Mouse (Mus musculus) CH12.LX (cell line): ENCODE measurements around the gene Gbe1. TPM values are rescaled to one million over a fixed set of nuclear protein-coding genes. Genes with fewer than 3 reads are reported as not detected.

Experiments used
- DNase-seq: peaks from one replicate; pipeline ENCODE4 v3.0.0-alpha.2; 2013; ENCODE audit errors: extremely low read depth
- H3K27ac ChIP-seq: 2 replicates; pipeline ENCODE4 v1.5.1; 2012; ENCODE audit warnings: low read depth, mild to moderate bottlenecking, control low read depth, moderate library complexity; ENCODE audit not compliant: insufficient read depth
- H3K27me3 ChIP-seq: replicated peaks from 2 replicates; pipeline ENCODE3; 2012; ENCODE audit warnings: inconsistent platforms
- H3K36me3 ChIP-seq, 2 experiments: replicated peaks in 1 of 2; 2 replicates each; pipeline versions ENCODE3 to v1.6.1; 2012; ENCODE audit warnings: inconsistent platforms in 1 of 2, low read length in 1 of 2, mild to moderate bottlenecking in 1 of 2, mixed read lengths in 1 of 2, moderate library complexity in 1 of 2; ENCODE audit not compliant: control insufficient read depth in 1 of 2, insufficient read depth in 1 of 2
- H3K4me1 ChIP-seq, 2 experiments: 2 replicates each; pipeline ENCODE4 v1.6.1; 2012; ENCODE audit warnings: inconsistent platforms in 1 of 2, moderate library complexity in 1 of 2; ENCODE audit not compliant: insufficient read depth in 2 of 2, control insufficient read depth in 1 of 2
- H3K4me2 ChIP-seq: 2 replicates; pipeline ENCODE4 v1.6.1; 2012; ENCODE audit warnings: low read depth, mild to moderate bottlenecking, control low read depth; ENCODE audit not compliant: poor library complexity, insufficient read depth, severe bottlenecking
- H3K4me3 ChIP-seq, 3 experiments: fragments of 150-350 bp in 1 of 3; sonication (generic) in 1 of 3; replicated peaks in 1 of 3; 2 replicates each; pipeline versions ENCODE3 to v1.5.1; 2011 to 2012; ENCODE audit warnings: low read depth in 2 of 3, low read length in 2 of 3, mild to moderate bottlenecking in 2 of 3, moderate library complexity in 2 of 3, control low read depth in 1 of 3, improper control_type of control experiment in 1 of 3, inconsistent platforms in 1 of 3, mixed read lengths in 1 of 3; ENCODE audit not compliant: poor library complexity in 1 of 3
- H3K79me2 ChIP-seq: replicated peaks from 2 replicates; pipeline ENCODE4 v1.6.1; 2012; ENCODE audit warnings: mild to moderate bottlenecking, moderate library complexity; ENCODE audit not compliant: control insufficient read depth, poor library complexity, insufficient read depth, severe bottlenecking; ENCODE audit errors: extremely low read depth
- H3K9ac ChIP-seq: 2 replicates; pipeline ENCODE4 v1.6.1; 2012; ENCODE audit warnings: low read depth, mild to moderate bottlenecking, control low read depth, moderate library complexity; ENCODE audit not compliant: insufficient read depth
- H3K9me3 ChIP-seq: replicated peaks from 2 replicates; pipeline ENCODE3; 2012; ENCODE audit warnings: low read length, inconsistent platforms, mixed read lengths
- E2F4 ChIP-seq: IDR thresholded peaks from 2 replicates; pipeline ENCODE4 v1.6.1; 2011; ENCODE audit warnings: low read depth, low read length, improper control_type of control experiment; ENCODE audit not compliant: insufficient replicate concordance
- ELF1 ChIP-seq: IDR thresholded peaks from 2 replicates; pipeline ENCODE4 v1.6.1; 2014; ENCODE audit warnings: low read depth, mild to moderate bottlenecking, inconsistent platforms, low read length, improper control_type of control experiment
- EP300 ChIP-seq: IDR thresholded peaks from 2 replicates; pipeline ENCODE4 v1.6.1; 2011; ENCODE audit warnings: low read length, improper control_type of control experiment
- ETS1 ChIP-seq: conservative IDR thresholded peaks from 2 replicates; pipeline ENCODE4 v1.6.1; 2012; ENCODE audit warnings: low read depth, mild to moderate bottlenecking, inconsistent platforms, low read length, improper control_type of control experiment, moderate library complexity
- GABPA ChIP-seq: IDR thresholded peaks from 2 replicates; pipeline ENCODE4 v1.6.1; 2012; ENCODE audit warnings: low read depth, low read length, improper control_type of control experiment, inconsistent platforms; ENCODE audit not compliant: insufficient replicate concordance
- JUN ChIP-seq: IDR thresholded peaks from 2 replicates; pipeline ENCODE4 v1.6.1; 2011; ENCODE audit warnings: low read depth, mild to moderate bottlenecking, low read length, improper control_type of control experiment, moderate library complexity; ENCODE audit not compliant: insufficient read depth
- MAX ChIP-seq: IDR thresholded peaks from 2 replicates; pipeline ENCODE4 v1.6.1; 2011; ENCODE audit warnings: low read length, improper control_type of control experiment
- MEF2A ChIP-seq: IDR thresholded peaks from 2 replicates; pipeline ENCODE4 v1.6.1; 2014; ENCODE audit warnings: low read depth, mild to moderate bottlenecking, inconsistent platforms, low read length, improper control_type of control experiment, borderline replicate concordance
- MXI1 ChIP-seq: IDR thresholded peaks from 2 replicates; pipeline ENCODE4 v1.6.1; 2011; ENCODE audit warnings: mild to moderate bottlenecking, low read depth, low read length, improper control_type of control experiment
- MYC ChIP-seq: IDR thresholded peaks from 2 replicates; pipeline ENCODE4 v1.6.1; 2011; ENCODE audit warnings: low read depth, mild to moderate bottlenecking, improper control_type of control experiment, low read length
- NELFE ChIP-seq: IDR thresholded peaks from 2 replicates; pipeline ENCODE4 v1.6.1; 2011; ENCODE audit warnings: low read depth, low read length, improper control_type of control experiment
- NRF1 ChIP-seq: IDR thresholded peaks from 2 replicates; pipeline ENCODE4 v1.6.1; 2014; ENCODE audit warnings: low read depth, mild to moderate bottlenecking, inconsistent platforms, low read length, improper control_type of control experiment, moderate library complexity
- POLR2AphosphoS2 ChIP-seq: IDR thresholded peaks from 2 replicates; pipeline ENCODE4 v1.6.1; 2011; ENCODE audit warnings: low read depth, low read length, improper control_type of control experiment
- RAD21 ChIP-seq: IDR thresholded peaks from 2 replicates; pipeline ENCODE4 v1.6.1; 2011; ENCODE audit warnings: low read depth, mild to moderate bottlenecking, low read length, improper control_type of control experiment, moderate library complexity
- RCOR1 ChIP-seq: conservative IDR thresholded peaks from 2 replicates; pipeline ENCODE4 v1.6.1; 2012; ENCODE audit warnings: low read depth, mild to moderate bottlenecking, inconsistent platforms, low read length, improper control_type of control experiment
- TBP ChIP-seq: conservative IDR thresholded peaks from 2 replicates; pipeline ENCODE4 v1.6.1; 2011; ENCODE audit warnings: low read depth, low read length, improper control_type of control experiment
- USF1 ChIP-seq: IDR thresholded peaks from 2 replicates; pipeline ENCODE4 v1.6.1; 2014; ENCODE audit warnings: low read depth, mild to moderate bottlenecking, inconsistent platforms, low read length, improper control_type of control experiment
- ZC3H11A ChIP-seq: IDR thresholded peaks from 2 replicates; pipeline ENCODE4 v1.6.1; 2012; ENCODE audit warnings: low read depth, mild to moderate bottlenecking, inconsistent platforms, low read length, improper control_type of control experiment
- ZMIZ1 ChIP-seq: IDR thresholded peaks from 2 replicates; pipeline ENCODE4 v1.6.1; 2012; ENCODE audit warnings: low read depth, mild to moderate bottlenecking, inconsistent platforms, low read length, improper control_type of control experiment
- dilution Hi-C: fragments of 300-500 bp; cut with MboI; formaldehyde crosslinking; loops from 2 replicates; pipeline ENCODE4 v1.14.3; 2020; ENCODE audit warnings: low sequenced_read_pairs; ENCODE audit not compliant: extremely low pct_unique_long_range_greater_than_20kb, extremely low pct_ligation_motif_present
- in situ Hi-C: fragments of 300-500 bp; cut with MboI; formaldehyde crosslinking; loops from 3 replicates; pipeline ENCODE4 v1.14.3; 2019; ENCODE audit warnings: low sequenced_read_pairs, low pct_ligation_motif_present, low pct_unique_long_range_greater_than_20kb, mixed read lengths
- polyA plus RNA-seq: library from polyadenylated mRNA; unstranded; fragments of >175 nt; gene quantifications from 2 replicates; pipeline ENCODE4 v1.2.1, GENCODE M21; 2012; ENCODE audit warnings: low read depth; ENCODE audit not compliant: insufficient read length
- total RNA-seq, 2 experiments: library from RNA; depleted of rRNA; stranded (reverse); fragments of 300-350 nt in 1 of 2; fragments of >200 nt in 1 of 2; gene quantifications; 2 replicates each; pipeline ENCODE4 v1.2.3; 2012 to 2014

The Gbe1 gene
- total and polyA plus RNA-seq, 3 experiments = not detected

DNA sequence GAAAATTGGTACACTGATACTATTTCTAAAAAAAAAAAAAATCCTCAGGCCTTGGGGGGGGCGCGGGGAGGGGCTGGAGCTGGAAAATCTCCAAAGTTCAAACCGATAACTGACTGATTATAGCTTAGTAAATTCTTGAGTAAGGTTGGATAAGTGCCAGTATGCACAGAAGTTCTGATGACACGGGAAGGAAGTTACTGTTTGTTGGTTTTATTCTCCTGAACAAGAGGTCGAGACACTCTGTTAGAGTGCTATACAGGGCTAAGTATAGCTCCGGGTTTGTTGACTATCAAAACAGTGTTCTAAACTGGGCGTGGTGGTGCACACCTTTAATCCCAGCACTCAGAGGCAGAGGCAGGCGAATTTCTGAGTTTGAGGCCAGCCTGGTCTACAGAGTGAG lies 36.3 kb downstream of the Gbe1 start:
- Histone ChIP-seq H3K27ac (no peak overlapping the region), H3K4me1 (no peaks in the 10 kb centered on the region), H3K36me3 (no peaks in the 10 kb centered on the region), H3K9me3 (peaks cover 49% of the 10 kb centered on the region), H3K79me2 (no peaks in the 10 kb centered on the region), H3K9ac (no peak overlapping the region), H3K4me2 (no peak overlapping the region), H3K4me3 (no peak overlapping the region), H3K27me3 (no peaks in the 10 kb centered on the region)
- in situ Hi-C loops (no loop called here), dilution Hi-C loops (no loop called here)
- TF ChIP-seq ELF1 (no peak), JUN (no peak), TBP (no peak), ZC3H11A (no peak), MAX (no peak), NELFE (no peak), ETS1 (no peak), POLR2AphosphoS2 (no peak)
- DNase-seq = no peak

DNA sequence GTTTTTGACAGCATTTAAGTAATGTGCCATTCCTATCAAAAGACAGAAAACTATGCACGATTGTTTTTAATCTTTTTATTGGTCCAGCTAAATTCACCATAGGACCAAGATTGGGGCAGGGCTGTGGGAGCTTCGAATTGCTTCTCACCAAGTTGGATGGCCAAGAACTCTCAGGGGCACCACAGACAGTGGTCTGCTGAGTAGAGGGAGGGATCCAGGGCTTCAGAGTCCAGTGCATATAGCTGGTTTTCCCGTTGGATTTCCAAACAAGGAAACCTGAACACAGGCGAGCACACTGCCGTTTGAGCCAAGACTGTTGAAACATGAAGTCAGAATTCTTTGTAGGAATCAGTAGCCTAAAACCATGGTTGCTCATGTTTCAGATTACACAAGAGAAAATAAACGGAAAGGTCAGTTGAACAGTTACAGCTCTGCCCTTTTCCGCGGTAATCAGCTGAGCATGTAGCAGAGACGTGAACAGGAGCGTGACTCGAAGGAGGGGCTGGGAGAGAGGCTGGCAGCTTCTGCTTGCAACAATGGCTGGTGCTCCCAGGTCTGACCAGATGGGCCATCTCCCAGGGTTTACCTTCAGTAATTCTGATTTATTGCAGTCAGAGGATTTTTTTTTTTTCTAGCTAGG lies 38.0 kb downstream of the Gbe1 start:
- Histone ChIP-seq H3K27ac (no peak overlapping the region), H3K9me3 (peaks cover 41% of the 10 kb centered on the region), H3K4me2 (no peak overlapping the region), H3K79me2 (no peaks in the 10 kb centered on the region), H3K4me3 (no peak overlapping the region), H3K27me3 (no peaks in the 10 kb centered on the region), H3K4me1 (no peaks in the 10 kb centered on the region), H3K36me3 (no peaks in the 10 kb centered on the region), H3K9ac (no peak overlapping the region)
- DNase-seq = no peak
- TF ChIP-seq EP300 (no peak), RAD21 (no peak), MXI1 (no peak), MAX (no peak), NRF1 (no peak), ZMIZ1 (no peak), POLR2AphosphoS2 (no peak), RCOR1 (no peak), GABPA (no peak), E2F4 (no peak), USF1 (no peak), JUN (no peak), MYC (no peak), ETS1 (no peak), MEF2A (no peak)
- in situ Hi-C loops = no loop called here
- dilution Hi-C loops = no loop called here
